Mouse (Mus musculus): ENCODE measurements around the gene Ccdc188. TPM values are rescaled to one million over a fixed set of nuclear protein-coding genes. Genes with fewer than 3 reads are reported as not detected.

Gene Ccdc188
- not detected in 2 replicates for polyA plus RNA-seq (2015; fragmentation: Nextera tagmentation; extraction: Ambion mirVana)

GRCm38 (mm10) chr16:18217579-18217978, at the start of gene Ccdc188:
TSS of gene Ccdc188 (plus strand) at chr16:18217879.
- ATAC-seq, result no peak
- Histone ChIP-seq H3K27me3 (replicated peaks) (no peaks in the 10 kb centered on the region), H3K9ac (no peak within 1 kb of the TSS), H3K4me1 (replicated peaks) (peaks cover 11% of the 10 kb centered on the region), H3K9me3 (no peaks in the 10 kb centered on the region), H3K4me2 (replicated peaks) (no peak within 1 kb of the TSS), H3K4me3 (replicated peaks) (no peak within 1 kb of the TSS), H3K36me3 (no peaks in the 10 kb centered on the region), H3K27ac (no peak within 1 kb of the TSS)
- 88% methylated on average over 4 of the region's 4 CpGs for WGBS

- Histone ChIP-seq H3K27ac (no peak overlapping the region), H3K4me1 (replicated peaks) (0 out of 2 replicates have a peak, but pooled peaks cover 4% of the 10 kb centered on the region), H3K27me3 (replicated peaks) (no peaks in the 10 kb centered on the region), H3K4me3 (replicated peaks) (no peak overlapping the region), H3K9ac (no peak overlapping the region), H3K4me2 (replicated peaks) (no peak overlapping the region), H3K36me3 (no peaks in the 10 kb centered on the region), H3K9me3 (no peaks in the 10 kb centered on the region)
- no peak for ATAC-seq
- WGBS, result 73% methylated on average over 5 of the region's 5 CpGs
These were observed 48.5 kb upstream of the Ccdc188 start for GRCm38 (mm10) chr16:18169156-18169555.

- ATAC-seq, result no peak
- no peaks in the 10 kb centered on the region for H3K36me3 ChIP-seq
- no peaks in the 10 kb centered on the region for H3K9me3 ChIP-seq
- 86% methylated on average over 3 of the region's 3 CpGs for WGBS
- H3K9ac ChIP-seq, result no peak overlapping the region
- no peaks in the 10 kb centered on the region for H3K27me3 ChIP-seq (replicated peaks)
- no peak overlapping the region for H3K4me3 ChIP-seq (replicated peaks)
- H3K4me2 ChIP-seq (replicated peaks), result no peak overlapping the region
- H3K27ac ChIP-seq, result no peak overlapping the region
- H3K4me1 ChIP-seq (replicated peaks), result 0 out of 2 replicates have a peak, but pooled peaks cover 4% of the 10 kb centered on the region
These were observed 47.9 kb upstream of the Ccdc188 start for GRCm38 (mm10) chr16:18169776-18170175.

- no peak overlapping the region for H3K4me2 ChIP-seq (replicated peaks)
- H3K4me3 ChIP-seq (replicated peaks), result no peak overlapping the region
- WGBS, result 15% methylated on average over 7 of the region's 7 CpGs
- no peak overlapping the region for H3K9ac ChIP-seq
- H3K36me3 ChIP-seq, result no peaks in the 10 kb centered on the region
- H3K27me3 ChIP-seq (replicated peaks), result no peaks in the 10 kb centered on the region
- H3K27ac ChIP-seq, result no peak overlapping the region
- H3K4me1 ChIP-seq (replicated peaks), result peaks cover 13% of the 10 kb centered on the region
- no peaks in the 10 kb centered on the region for H3K9me3 ChIP-seq
- peak; percentile 26; the same call in 1 of the 2 replicates for ATAC-seq
These were observed 45.3 kb upstream of the Ccdc188 start for GRCm38 (mm10) chr16:18172266-18172855.

DNA sequence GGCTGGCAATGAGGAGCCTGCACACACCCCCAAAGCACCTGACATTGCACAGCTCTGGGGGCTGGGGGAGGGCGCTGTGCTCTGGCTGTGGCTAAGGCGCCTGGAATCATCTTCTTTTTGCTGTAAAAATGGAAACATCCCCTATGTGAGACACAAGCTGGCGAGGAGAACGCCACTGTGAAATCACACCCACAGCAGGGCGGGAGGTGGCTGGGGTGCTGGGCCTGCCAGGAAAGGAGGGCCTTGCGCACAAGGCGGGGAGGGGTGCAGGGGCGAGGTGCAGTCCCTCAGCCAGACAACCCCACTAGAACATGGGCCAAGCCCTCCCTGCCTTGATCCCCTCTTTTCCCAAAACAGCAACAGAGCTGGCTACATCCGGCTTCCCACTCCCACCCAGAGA, 44.4 kb upstream of the Ccdc188 start:
- 78% methylated on average over 9 of the region's 9 CpGs for WGBS
- Histone ChIP-seq H3K36me3 (no peaks in the 10 kb centered on the region), H3K9ac (no peak overlapping the region), H3K27me3 (replicated peaks) (no peaks in the 10 kb centered on the region), H3K4me1 (replicated peaks) (peaks cover 13% of the 10 kb centered on the region), H3K4me3 (replicated peaks) (no peak overlapping the region), H3K4me2 (replicated peaks) (no peak overlapping the region), H3K27ac (no peak overlapping the region), H3K9me3 (no peaks in the 10 kb centered on the region)
- ATAC-seq, result no peak

- no peak overlapping the region for H3K4me3 ChIP-seq (replicated peaks)
- H3K36me3 ChIP-seq, result no peaks in the 10 kb centered on the region
- no peak overlapping the region for H3K9ac ChIP-seq
- 75% methylated on average over 11 of the region's 11 CpGs for WGBS
- no peak overlapping the region for H3K4me2 ChIP-seq (replicated peaks)
- no peak overlapping the region for H3K27ac ChIP-seq
- H3K27me3 ChIP-seq (replicated peaks), result no peaks in the 10 kb centered on the region
- ATAC-seq, result no peak
- peaks cover 13% of the 10 kb centered on the region for H3K4me1 ChIP-seq (replicated peaks)
- H3K9me3 ChIP-seq, result no peaks in the 10 kb centered on the region
These were observed 43.9 kb upstream of the Ccdc188 start for GRCm38 (mm10) chr16:18173788-18174187.

DNA sequence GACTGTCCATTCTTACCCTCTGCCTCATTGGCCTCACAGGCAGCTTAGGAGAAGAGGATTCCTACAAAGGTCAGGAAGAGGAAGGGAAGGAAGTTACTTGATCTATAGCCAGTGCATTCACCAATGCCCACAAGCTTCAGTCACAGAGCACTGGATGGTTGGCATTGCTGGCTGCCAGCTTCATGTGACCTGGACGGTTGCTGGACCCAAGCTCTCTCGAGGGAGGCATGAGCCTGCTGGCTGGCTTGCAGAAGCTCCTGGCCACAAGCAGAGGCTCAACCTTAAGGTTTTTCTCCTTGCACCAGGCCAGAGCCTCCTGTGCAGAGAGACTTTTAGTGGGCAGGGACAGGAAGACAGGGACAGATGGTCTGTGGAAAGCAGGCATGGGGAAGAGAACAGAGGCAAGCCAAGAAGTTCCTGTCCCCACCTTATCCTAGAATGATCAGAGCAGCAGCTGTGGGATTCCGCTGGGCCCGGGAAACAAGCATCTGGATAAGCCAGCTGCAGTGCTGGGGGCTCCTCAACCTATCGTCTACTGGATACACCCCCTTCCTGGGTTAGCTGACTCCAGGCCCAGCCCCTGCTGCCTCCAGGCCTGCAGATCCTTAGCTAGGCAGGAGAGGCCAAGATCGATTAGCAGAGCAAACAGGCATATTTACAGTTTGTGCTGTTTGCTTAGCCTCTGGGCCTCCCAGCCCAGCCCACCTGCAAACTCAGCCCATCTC, 41.7 kb upstream of the Ccdc188 start:
- H3K4me1 ChIP-seq (replicated peaks), result peaks cover 15% of the 10 kb centered on the region
- no peak overlapping the region for H3K27ac ChIP-seq
- no peaks in the 10 kb centered on the region for H3K36me3 ChIP-seq
- no peaks in the 10 kb centered on the region for H3K9me3 ChIP-seq
- 24% methylated on average over 6 of the region's 6 CpGs for WGBS
- no peak overlapping the region for H3K4me2 ChIP-seq (replicated peaks)
- H3K27me3 ChIP-seq (replicated peaks), result no peaks in the 10 kb centered on the region
- H3K4me3 ChIP-seq (replicated peaks), result no peak overlapping the region
- peak; percentile 62 for ATAC-seq
- no peak overlapping the region for H3K9ac ChIP-seq

DNA sequence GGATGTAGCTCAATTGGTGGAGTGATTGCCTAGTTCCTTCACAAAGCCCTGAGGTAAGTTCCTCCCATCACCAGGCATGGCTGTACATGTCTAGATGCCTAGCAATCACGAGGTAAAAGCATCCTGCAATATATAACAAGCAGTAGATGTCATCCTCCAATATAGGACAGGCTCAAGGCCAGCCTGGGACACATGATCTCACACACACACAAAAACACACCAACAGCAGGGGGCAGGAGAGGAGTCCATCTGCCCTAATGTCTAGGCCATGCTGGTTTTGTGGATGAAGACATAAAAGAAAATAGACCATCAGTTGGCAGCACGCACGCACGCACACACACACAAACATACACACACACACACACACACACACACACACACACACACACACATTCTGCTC, 40.9 kb upstream of the Ccdc188 start:
- WGBS, result 66% methylated on average over 4 of the region's 4 CpGs
- H3K4me1 ChIP-seq (replicated peaks), result peaks cover 21% of the 10 kb centered on the region
- no peak for ATAC-seq

GRCm38 (mm10) chr16:18179591-18179990, 38.1 kb upstream of the Ccdc188 start:
- no peaks in the 10 kb centered on the region for H3K27me3 ChIP-seq (replicated peaks)
- H3K36me3 ChIP-seq, result no peaks in the 10 kb centered on the region
- no peak overlapping the region for H3K9ac ChIP-seq
- no peak overlapping the region for H3K4me2 ChIP-seq (replicated peaks)
- peaks cover 17% of the 10 kb centered on the region for H3K4me1 ChIP-seq (replicated peaks)
- H3K27ac ChIP-seq, result no peak overlapping the region
- no peak for ATAC-seq
- 16% methylated on average over 2 of the region's 2 CpGs for WGBS
- no peak overlapping the region for H3K4me3 ChIP-seq (replicated peaks)
- no peaks in the 10 kb centered on the region for H3K9me3 ChIP-seq

More for the DNA sequence above, 40.9 kb upstream of the Ccdc188 start:
- Histone ChIP-seq H3K27ac (no peak overlapping the region), H3K36me3 (no peaks in the 10 kb centered on the region), H3K9me3 (no peaks in the 10 kb centered on the region), H3K9ac (no peak overlapping the region), H3K4me2 (replicated peaks) (no peak overlapping the region), H3K4me3 (replicated peaks) (no peak overlapping the region), H3K27me3 (replicated peaks) (no peaks in the 10 kb centered on the region)

- ATAC-seq, result no peak
- peaks cover 20% of the 10 kb centered on the region for H3K4me1 ChIP-seq (replicated peaks)
- H3K27me3 ChIP-seq (replicated peaks), result no peaks in the 10 kb centered on the region
- 24% methylated on average over 10 of the region's 10 CpGs for WGBS
- H3K4me2 ChIP-seq (replicated peaks), result no peak overlapping the region
- no peak overlapping the region for H3K27ac ChIP-seq
- H3K9ac ChIP-seq, result no peak overlapping the region
- H3K4me3 ChIP-seq (replicated peaks), result no peak overlapping the region
- no peaks in the 10 kb centered on the region for H3K9me3 ChIP-seq
- H3K36me3 ChIP-seq, result no peaks in the 10 kb centered on the region
These were observed 36.3 kb upstream of the Ccdc188 start for GRCm38 (mm10) chr16:18181398-18181797.

GRCm38 (mm10) chr16:18182766-18183165, 34.9 kb upstream of the Ccdc188 start:
- H3K9me3 ChIP-seq, result no peaks in the 10 kb centered on the region
- H3K36me3 ChIP-seq, result no peaks in the 10 kb centered on the region
- H3K27ac ChIP-seq, result no peak overlapping the region
- 81% methylated on average over 8 of the region's 8 CpGs for WGBS
- no peaks in the 10 kb centered on the region for H3K27me3 ChIP-seq (replicated peaks)
- no peak overlapping the region for H3K4me2 ChIP-seq (replicated peaks)
- no peak overlapping the region for H3K4me3 ChIP-seq (replicated peaks)
- peaks cover 28% of the 10 kb centered on the region for H3K4me1 ChIP-seq (replicated peaks)
- ATAC-seq, result no peak
- H3K9ac ChIP-seq, result no peak overlapping the region

DNA sequence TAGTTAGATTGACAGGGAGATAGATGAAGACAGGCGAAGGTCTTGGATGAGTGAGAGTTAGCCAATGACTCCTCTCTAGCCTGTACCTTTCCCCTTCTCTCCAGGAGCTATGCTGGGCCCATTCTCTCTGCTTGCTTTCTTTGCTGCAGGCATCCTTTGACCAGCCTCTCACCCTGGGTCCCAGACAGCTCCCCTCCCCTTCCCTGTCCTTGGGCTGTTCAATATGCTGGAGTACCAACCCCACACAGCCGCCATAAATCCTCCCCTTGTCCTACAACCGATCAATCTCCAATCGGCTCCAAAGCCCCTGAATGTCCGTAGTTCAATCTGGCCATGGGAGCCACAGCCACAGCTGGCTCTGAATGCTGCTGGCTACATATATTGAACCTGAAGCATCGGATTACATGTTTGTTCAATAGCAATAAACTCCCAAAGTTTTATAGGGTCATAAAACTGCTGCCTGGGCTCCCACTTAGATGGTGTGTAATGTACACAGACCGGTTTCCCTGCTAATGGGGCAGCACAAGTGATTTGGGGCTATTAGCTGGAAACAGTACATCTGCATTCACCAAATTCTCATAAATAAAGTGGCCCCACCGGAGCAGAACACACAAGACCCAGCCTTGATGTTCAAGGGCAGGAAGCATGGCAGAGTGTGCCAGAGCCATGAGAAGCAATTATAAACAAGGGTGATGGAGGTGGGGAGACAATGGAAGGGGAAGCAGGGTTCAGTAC, 31.8 kb upstream of the Ccdc188 start:
- peak overlapping the region; percentile 28 for H3K4me2 ChIP-seq (replicated peaks)
- peak overlapping the region; percentile 36; the same call in 1 of the 2 replicates for H3K27ac ChIP-seq
- WGBS, result 33% methylated on average over 8 of the region's 8 CpGs
- ATAC-seq, result peak; percentile 80
- H3K9me3 ChIP-seq, result no peaks in the 10 kb centered on the region
- peaks cover 26% of the 10 kb centered on the region for H3K4me1 ChIP-seq (replicated peaks)
- no peak overlapping the region for H3K9ac ChIP-seq
- H3K27me3 ChIP-seq (replicated peaks), result no peaks in the 10 kb centered on the region
- no peaks in the 10 kb centered on the region for H3K36me3 ChIP-seq
- no peak overlapping the region for H3K4me3 ChIP-seq (replicated peaks)
